Mouse (Mus musculus) ES-E14 (cell line): ENCODE data around the gene Rabif.

Experiments used
- CHD2 ChIP-seq: IDR thresholded peaks from 2 replicates; pipeline ENCODE4 v1.6.1; 2014; ENCODE audit warnings: mild to moderate bottlenecking, low read depth, low read length, inconsistent platforms
- HCFC1 ChIP-seq: IDR thresholded peaks from 2 replicates; pipeline ENCODE4 v1.6.1; 2012; ENCODE audit warnings: low read length, inconsistent platforms, borderline replicate concordance; ENCODE audit not compliant: insufficient read depth
- MAFK ChIP-seq: IDR thresholded peaks from 2 replicates; pipeline ENCODE4 v1.6.1; 2014; ENCODE audit warnings: mild to moderate bottlenecking, low read depth, low read length, inconsistent platforms; ENCODE audit not compliant: insufficient read depth
- ZC3H11A ChIP-seq: IDR thresholded peaks from 2 replicates; pipeline ENCODE4 v1.6.1; 2012; ENCODE audit warnings: low read depth, mild to moderate bottlenecking, inconsistent platforms, low read length, borderline replicate concordance
- ZNF384 ChIP-seq: IDR thresholded peaks from 2 replicates; pipeline ENCODE4 v1.6.1; 2012; ENCODE audit warnings: low read depth, low read length, inconsistent platforms

- TF ChIP-seq CHD2 (no peak), MAFK (no peak), ZC3H11A (no peak), HCFC1 (no peak), ZNF384 (no peak)
Observed at GRCm38 (mm10) chr1:134521163-134521562, 26.7 kb downstream of the Rabif start.
